Mouse (Mus musculus) ES-E14 (cell line): ENCODE measurements around the gene Timmdc1. TPM values are rescaled to one million over a fixed set of nuclear protein-coding genes. Genes with fewer than 3 reads are reported as not detected.

Experiments
- DNase-seq: peaks from one replicate; pipeline ENCODE4 v3.0.0-alpha.2; 2013; ENCODE audit warnings: low read depth, low spot score
- H3K27ac ChIP-seq: 2 replicates; pipeline ENCODE4 v1.5.1; 2012; ENCODE audit warnings: low read depth, mild to moderate bottlenecking, low read length, moderate library complexity, mixed read lengths; ENCODE audit not compliant: poor library complexity, insufficient read depth, severe bottlenecking
- H3K36me3 ChIP-seq: 2 replicates; pipeline ENCODE4 v1.6.1; 2012; ENCODE audit warnings: mild to moderate bottlenecking, low read length, moderate library complexity, mixed read lengths; ENCODE audit not compliant: control insufficient read depth, poor library complexity, insufficient read depth, severe bottlenecking
- H3K4me1 ChIP-seq, 2 experiments: fragments of 150-350 bp in 1 of 2; sonication (generic) in 1 of 2; 2 replicates each; pipeline ENCODE4 v1.6.1; 2012; ENCODE audit warnings: low read length in 2 of 2, mild to moderate bottlenecking in 1 of 2, mixed read lengths in 1 of 2; ENCODE audit not compliant: control insufficient read depth in 2 of 2, insufficient read depth in 2 of 2, poor library complexity in 1 of 2
- H3K4me3 ChIP-seq, 2 experiments: fragments of 150-350 bp in 1 of 2; sonication (generic) in 1 of 2; 2 replicates each; pipeline ENCODE4 v1.5.1; 2012; ENCODE audit warnings: low read length in 2 of 2, low read depth in 1 of 2, mild to moderate bottlenecking in 1 of 2, mixed read lengths in 1 of 2; ENCODE audit not compliant: insufficient read depth in 1 of 2, poor library complexity in 1 of 2, severe bottlenecking in 1 of 2
- H3K9ac ChIP-seq: 2 replicates; pipeline ENCODE4 v1.6.1; 2012; ENCODE audit warnings: low read depth, mild to moderate bottlenecking, low read length, mixed read lengths; ENCODE audit not compliant: poor library complexity, insufficient read depth, severe bottlenecking
- H3K9me3 ChIP-seq: fragments of 150-350 bp; sonication (generic); 2 replicates; pipeline ENCODE4 v1.6.1; 2012; ENCODE audit warnings: low read depth, mild to moderate bottlenecking, low read length; ENCODE audit not compliant: control insufficient read depth, insufficient read depth
- CHD2 ChIP-seq: IDR thresholded peaks from 2 replicates; pipeline ENCODE4 v1.6.1; 2014; ENCODE audit warnings: mild to moderate bottlenecking, low read depth, low read length, inconsistent platforms
- HCFC1 ChIP-seq: IDR thresholded peaks from 2 replicates; pipeline ENCODE4 v1.6.1; 2012; ENCODE audit warnings: low read length, inconsistent platforms, borderline replicate concordance; ENCODE audit not compliant: insufficient read depth
- MAFK ChIP-seq: IDR thresholded peaks from 2 replicates; pipeline ENCODE4 v1.6.1; 2014; ENCODE audit warnings: mild to moderate bottlenecking, low read depth, low read length, inconsistent platforms; ENCODE audit not compliant: insufficient read depth
- ZC3H11A ChIP-seq: IDR thresholded peaks from 2 replicates; pipeline ENCODE4 v1.6.1; 2012; ENCODE audit warnings: low read depth, mild to moderate bottlenecking, inconsistent platforms, low read length, borderline replicate concordance
- ZNF384 ChIP-seq: IDR thresholded peaks from 2 replicates; pipeline ENCODE4 v1.6.1; 2012; ENCODE audit warnings: low read depth, low read length, inconsistent platforms
- in situ Hi-C, 2 experiments: fragments of 600-800 bp; cut with MboI; formaldehyde crosslinking; loops; one replicate each; pipeline ENCODE4 v1.15.1; 2025; ENCODE audit warnings: low sequenced_read_pairs in 2 of 2, inconsistent platforms in 1 of 2; ENCODE audit not compliant: unreplicated experiment in 2 of 2
- total RNA-seq: library from RNA; depleted of rRNA; stranded (reverse); fragments of 300-350 nt; gene quantifications from 2 replicates; pipeline ENCODE4 v1.2.3, GENCODE M21; 2012

Gene Timmdc1
- total RNA-seq, 1 experiment: 26.9 TPM

DNA sequence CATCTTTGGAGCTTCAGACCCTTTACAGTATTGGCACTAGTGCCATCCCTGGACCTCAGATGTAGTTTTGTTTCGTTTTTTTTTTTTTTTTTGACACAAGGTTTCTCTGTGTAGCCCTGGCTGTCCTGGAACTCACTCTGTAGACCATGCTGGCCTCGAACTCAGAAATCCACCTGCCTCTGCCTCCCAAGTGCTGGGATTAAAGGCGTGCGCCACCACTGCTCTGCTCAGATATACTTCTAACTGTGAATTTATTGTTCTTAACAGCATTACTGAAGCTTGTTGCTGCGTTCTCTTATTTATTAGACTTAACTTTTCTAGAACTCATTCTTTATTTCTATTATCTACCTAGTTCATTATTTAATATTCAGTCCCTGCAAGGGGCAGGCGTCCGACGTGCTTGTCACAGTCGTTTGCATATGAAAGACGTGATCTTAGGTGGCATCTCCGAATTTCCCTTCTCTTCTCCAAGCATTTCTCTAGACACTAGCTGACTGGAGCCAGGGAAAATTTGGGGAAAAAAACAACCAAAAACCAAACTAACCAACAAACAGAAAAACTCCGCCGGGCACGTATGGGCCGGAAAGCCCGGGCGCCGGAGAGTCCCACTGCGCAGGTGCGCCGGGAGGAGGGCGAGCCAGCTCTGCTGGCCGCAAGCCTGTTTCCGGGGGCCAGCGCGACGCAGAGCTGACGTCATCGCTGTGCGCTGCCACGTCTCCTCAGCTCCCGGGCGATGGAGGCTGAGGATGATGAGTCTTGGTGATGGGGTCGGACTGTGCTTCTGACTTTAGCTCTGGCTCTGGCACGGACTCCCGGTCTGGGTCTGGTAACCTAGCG is 39.9 kb upstream of the Timmdc1 start:
- H3K9ac ChIP-seq: peak overlapping the region; percentile 86
- H3K4me3 ChIP-seq: peak overlapping the region; percentile 79 to 94
- peaks cover 15% of the 10 kb centered on the region for H3K36me3 ChIP-seq
- TF ChIP-seq ZNF384 (peak; percentile 77), CHD2 (no peak), ZC3H11A (no peak), MAFK (no peak), HCFC1 (peak; percentile 85)
- no peaks in the 10 kb centered on the region for H3K9me3 ChIP-seq
- peak; percentile 83 for DNase-seq
- H3K4me1 ChIP-seq: peaks cover 3 to 4% of the 10 kb centered on the region in 2 experiments; a peak in 3 of 4 replicates
- peak overlapping the region; percentile 75 for H3K27ac ChIP-seq
- in situ Hi-C loops: no loop called here

DNA sequence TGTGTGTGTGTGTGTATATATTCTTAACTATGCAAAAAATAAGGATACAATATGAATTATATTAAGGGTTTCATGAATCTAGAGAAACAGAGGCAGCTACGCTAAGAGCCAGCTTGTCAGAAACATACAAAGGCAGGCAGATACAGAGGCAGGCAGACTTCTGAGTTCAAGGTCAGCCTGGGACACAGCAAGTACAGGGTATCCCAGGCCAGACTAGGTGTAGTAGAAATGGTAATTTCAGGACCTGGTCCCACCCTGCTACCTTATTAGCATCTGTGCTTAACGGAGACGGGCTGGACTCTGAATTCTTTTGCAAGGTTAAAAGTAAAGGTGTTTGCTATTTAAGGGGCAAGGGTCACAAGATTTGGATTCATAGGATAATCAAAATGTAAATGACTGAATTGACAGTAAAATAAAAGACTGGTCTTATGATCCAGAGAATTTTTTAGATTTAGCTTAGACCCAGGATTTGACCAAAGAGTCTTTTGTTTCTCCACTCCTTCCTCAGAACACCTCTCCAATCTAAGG is 35.8 kb upstream of the Timmdc1 start, which contains the start of gene Tmem39a:
Gene Tmem39a, plus strand, starts transcription at position 478 of the 528 bp plus-strand sequence.
- H3K36me3 ChIP-seq: no peaks in the 10 kb centered on the region
- in situ Hi-C loops: no loop called here
- H3K9me3 ChIP-seq: no peaks in the 10 kb centered on the region
- peak within 1 kb of the TSS; percentile 18 to 35 for H3K4me3 ChIP-seq
- no peak for DNase-seq
- H3K4me1 ChIP-seq: peaks cover 0 to 6% of the 10 kb centered on the region in 2 experiments; a peak in 2 of 4 replicates
- H3K9ac ChIP-seq: peak within 1 kb of the TSS; percentile 28; the same call in 1 of the 2 replicates
- no peak for TF ChIP-seq ZC3H11A
- TF ChIP-seq ZNF384: no peak
- no peak for TF ChIP-seq HCFC1
- no peak for TF ChIP-seq CHD2
- no peak for TF ChIP-seq MAFK
- H3K27ac ChIP-seq: peak within 1 kb of the TSS; percentile 78; the same call in 1 of the 2 replicates

DNA sequence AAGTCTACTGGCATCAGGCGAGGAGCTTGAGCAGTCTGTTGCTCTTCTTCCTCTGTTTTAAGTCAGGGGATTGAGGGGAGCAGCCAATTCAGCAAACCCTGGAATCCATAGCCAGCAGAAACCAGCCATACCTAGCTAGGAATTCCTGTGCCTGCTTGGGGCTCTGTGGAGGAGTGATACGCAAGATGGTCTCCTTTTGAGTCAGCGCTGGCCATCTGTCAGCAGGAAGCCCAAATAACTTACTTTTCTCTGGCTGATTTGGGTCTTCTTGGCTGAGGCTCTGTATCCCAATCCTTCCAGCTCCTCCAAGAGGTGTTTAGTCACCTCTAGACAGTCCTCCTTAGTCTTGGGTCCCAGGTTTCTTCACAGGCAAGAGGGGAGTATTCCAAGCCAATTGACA is 33.5 kb upstream of the Timmdc1 start:
- no peak for DNase-seq
- no peak overlapping the region for H3K27ac ChIP-seq
- H3K4me1 ChIP-seq: peaks cover 0 to 6% of the 10 kb centered on the region in 2 experiments; a peak in 2 of 4 replicates
- in situ Hi-C loops: no loop called here
- H3K9ac ChIP-seq: peak overlapping the region; percentile 14; the same call in 1 of the 2 replicates
- H3K4me3 ChIP-seq: peak overlapping the region in 1 of 2 experiments; percentile 35; a peak in 2 of 4 replicates
- TF ChIP-seq HCFC1: no peak
- TF ChIP-seq MAFK: no peak
- TF ChIP-seq ZC3H11A: no peak
- no peak for TF ChIP-seq ZNF384
- TF ChIP-seq CHD2: no peak
- no peaks in the 10 kb centered on the region for H3K9me3 ChIP-seq
- no peaks in the 10 kb centered on the region for H3K36me3 ChIP-seq

DNA sequence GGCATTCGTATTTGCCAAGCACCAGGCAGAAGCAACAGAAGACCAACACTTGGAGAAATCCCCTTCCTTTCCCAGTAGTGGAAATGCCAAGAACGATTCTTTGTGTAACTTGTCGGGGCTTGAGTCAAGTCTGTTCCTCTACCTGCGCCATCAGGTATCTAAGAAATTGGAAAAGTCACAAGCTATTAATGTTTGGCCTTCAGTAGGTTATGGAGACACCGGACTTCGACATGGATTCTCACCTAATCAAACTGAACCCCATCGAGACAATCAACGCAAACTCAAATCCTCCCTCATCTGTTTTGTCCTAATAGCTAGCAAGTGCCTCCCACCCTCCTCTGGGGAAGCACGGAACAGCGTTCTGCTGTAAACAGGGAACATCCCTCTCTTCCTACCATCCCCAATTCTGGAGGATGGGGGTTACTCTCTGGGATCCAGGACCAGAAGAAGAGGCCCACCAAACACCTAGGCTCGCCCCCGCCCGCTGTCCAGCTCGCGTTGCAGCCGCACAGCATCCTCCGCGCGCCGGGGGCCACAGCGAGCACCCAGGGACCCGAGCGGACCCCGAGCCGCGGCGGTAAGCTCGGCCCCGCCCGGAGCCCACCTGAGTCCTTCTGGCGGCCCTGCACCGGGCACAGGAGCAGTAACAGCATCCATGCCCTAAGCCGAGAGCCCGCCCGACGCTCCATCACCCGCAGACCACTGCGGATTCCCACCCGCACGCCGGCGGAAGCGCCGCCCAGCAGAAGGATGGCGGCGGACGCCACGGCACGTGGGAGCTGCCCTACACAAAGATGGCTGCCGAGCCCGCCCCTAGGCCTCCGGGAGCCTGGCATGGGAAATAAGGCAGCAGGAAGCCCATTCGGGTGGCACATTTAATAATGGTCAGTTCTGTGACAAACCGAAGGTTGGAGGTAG is 27.3 kb upstream of the Timmdc1 start, which contains the start of gene Poglut1:
Gene Poglut1, minus strand, starts transcription at position 780 of the 918 bp plus-strand sequence.
- Histone ChIP-seq H3K36me3 (peaks cover 22% of the 10 kb centered on the region), H3K9ac (peak within 1 kb of the TSS; percentile 86), H3K4me3 (peak within 1 kb of the TSS; percentile 86 to 89), H3K27ac (peak within 1 kb of the TSS; percentile 37; the same call in 1 of the 2 replicates), H3K9me3 (no peaks in the 10 kb centered on the region), H3K4me1 (peaks cover 0 to 5% of the 10 kb centered on the region in 2 experiments; a peak in 1 of 4 replicates)
- no peak for TF ChIP-seq ZC3H11A
- peak; percentile 89 for TF ChIP-seq HCFC1
- in situ Hi-C loops: no loop called here
- DNase-seq: no peak
